Mouse (Mus musculus) testis, adult 2 months (tissue): ENCODE measurements around the gene B830017H08Rik.

Experiments
- CTCF ChIP-seq: fragments of 200-500 bp; IDR thresholded peaks from 2 replicates; pipeline ENCODE4 v1.5.1; 2012; ENCODE audit warnings: low read depth, mild to moderate bottlenecking, inconsistent platforms, low read length, moderate library complexity; ENCODE audit not compliant: control insufficient read depth, insufficient read depth, insufficient replicate concordance
- POLR2A ChIP-seq: fragments of 200-500 bp; IDR thresholded peaks from 2 replicates; pipeline ENCODE4 v1.6.1; 2012; ENCODE audit warnings: low read depth, mild to moderate bottlenecking, inconsistent platforms, low read length, moderate library complexity; ENCODE audit not compliant: control insufficient read depth

GRCm38 (mm10) chr16:17830385-17831178, 2.3 kb upstream of the B830017H08Rik start:
- TF ChIP-seq CTCF (no peak), POLR2A (no peak)
